Mouse (Mus musculus): ENCODE measurements around the gene Usp15. TPM values are rescaled to one million over a fixed set of nuclear protein-coding genes. Genes with fewer than 3 reads are reported as not detected.

Gene Usp15
- polyA plus RNA-seq, 1 experiment: 110 TPM

DNA sequence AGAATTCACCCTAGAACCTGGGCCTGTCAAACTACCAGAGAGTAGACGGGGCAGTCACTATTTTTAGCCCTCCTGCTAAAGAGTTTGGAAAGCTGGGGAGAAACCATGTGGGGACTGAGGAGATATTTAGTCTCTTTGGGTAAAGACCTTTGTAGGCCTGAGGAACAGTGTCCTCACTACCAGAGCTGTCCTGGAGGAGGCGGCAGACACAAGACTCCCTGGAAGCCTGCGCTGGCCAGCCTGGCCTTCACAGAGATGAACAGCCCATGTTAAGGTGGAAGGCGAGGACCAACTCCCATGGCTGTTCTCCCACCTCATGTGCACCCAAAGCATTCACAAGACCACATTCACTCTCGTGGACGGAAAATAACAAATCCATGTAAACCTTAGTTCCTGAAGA is 5.8 kb downstream of the Usp15 start:
- Histone ChIP-seq H3K4me1 (ENCODE audit: control insufficient read depth, insufficient read depth, low read length) (peaks cover 13% of the 10 kb centered on the region), H3K27ac (ENCODE audit: control insufficient read depth, insufficient read depth, low read depth, low read length, poor library complexity) (no peak overlapping the region), H3K4me3 (replicated peaks; ENCODE audit: control insufficient read depth, low read depth, low read length) (no peak overlapping the region)
- TF ChIP-seq CTCF (IDR thresholded peaks at IDR 0.05; ENCODE audit: control insufficient read depth, insufficient read depth, low read length) (peak; percentile 18; the same call in 1 of the 2 replicates), POLR2A (IDR thresholded peaks at IDR 0.05; ENCODE audit: borderline replicate concordance, control insufficient read depth, low read depth, low read length) (no peak)
- WGBS: 61% methylated on average over 6 of the region's 6 CpGs

DNA sequence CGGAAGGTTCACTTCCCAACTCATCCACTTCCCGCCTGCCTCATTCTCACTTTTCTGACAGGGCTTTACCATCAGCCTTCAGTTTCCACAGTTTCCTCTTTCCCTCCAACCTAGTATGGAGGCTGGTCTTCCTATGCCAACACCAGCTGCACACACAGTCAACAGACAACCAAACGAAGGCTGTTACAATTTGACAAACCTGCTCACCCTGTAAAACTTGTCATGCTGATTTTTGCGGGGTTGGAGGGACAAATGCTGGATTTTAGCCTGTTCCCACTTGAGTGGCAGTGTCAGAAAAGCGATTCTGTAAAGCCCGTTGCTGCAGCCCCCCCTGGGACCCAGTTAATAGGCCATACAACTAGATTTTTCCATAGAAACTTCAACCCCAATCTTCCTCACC is 9.5 kb downstream of the Usp15 start:
- WGBS: 42% methylated on average over 6 of the region's 6 CpGs
- no peak overlapping the region for H3K27ac ChIP-seq (ENCODE audit: control insufficient read depth, insufficient read depth, low read depth, low read length, poor library complexity)
- TF ChIP-seq POLR2A (IDR thresholded peaks at IDR 0.05; ENCODE audit: borderline replicate concordance, control insufficient read depth, low read depth, low read length) (no peak), CTCF (IDR thresholded peaks at IDR 0.05; ENCODE audit: control insufficient read depth, insufficient read depth, low read length) (no peak)
- H3K4me1 ChIP-seq (ENCODE audit: control insufficient read depth, insufficient read depth, low read length): peaks cover 20% of the 10 kb centered on the region
- no peak overlapping the region for H3K4me3 ChIP-seq (replicated peaks; ENCODE audit: control insufficient read depth, low read depth, low read length)

DNA sequence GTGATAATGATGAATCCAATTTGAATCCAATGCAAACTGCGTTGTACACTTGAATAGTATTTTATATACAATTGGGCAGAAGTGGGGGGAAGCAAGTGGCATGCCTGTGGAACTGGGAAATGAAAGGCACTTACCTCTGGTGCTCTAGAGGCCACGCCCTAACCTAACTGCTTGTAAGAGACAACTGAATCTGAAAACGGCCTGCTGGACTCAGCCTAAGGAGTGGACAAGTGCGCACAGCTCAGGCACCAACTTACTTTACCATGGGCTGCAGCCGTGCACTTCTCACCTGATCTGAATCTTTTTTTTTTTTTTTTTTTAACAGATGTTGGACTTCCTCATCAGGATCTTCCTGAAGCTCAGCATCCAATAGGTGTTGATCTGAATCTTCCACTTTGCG is 10.9 kb downstream of the Usp15 start:
- no peak overlapping the region for H3K27ac ChIP-seq (ENCODE audit: control insufficient read depth, insufficient read depth, low read depth, low read length, poor library complexity)
- H3K4me3 ChIP-seq (replicated peaks; ENCODE audit: control insufficient read depth, low read depth, low read length): no peak overlapping the region
- WGBS: 62% methylated on average over 6 of the region's 6 CpGs
- TF ChIP-seq POLR2A (IDR thresholded peaks at IDR 0.05; ENCODE audit: borderline replicate concordance, control insufficient read depth, low read depth, low read length) (no peak), CTCF (IDR thresholded peaks at IDR 0.05; ENCODE audit: control insufficient read depth, insufficient read depth, low read length) (no peak)
- H3K4me1 ChIP-seq (ENCODE audit: control insufficient read depth, insufficient read depth, low read length): peaks cover 15% of the 10 kb centered on the region

DNA sequence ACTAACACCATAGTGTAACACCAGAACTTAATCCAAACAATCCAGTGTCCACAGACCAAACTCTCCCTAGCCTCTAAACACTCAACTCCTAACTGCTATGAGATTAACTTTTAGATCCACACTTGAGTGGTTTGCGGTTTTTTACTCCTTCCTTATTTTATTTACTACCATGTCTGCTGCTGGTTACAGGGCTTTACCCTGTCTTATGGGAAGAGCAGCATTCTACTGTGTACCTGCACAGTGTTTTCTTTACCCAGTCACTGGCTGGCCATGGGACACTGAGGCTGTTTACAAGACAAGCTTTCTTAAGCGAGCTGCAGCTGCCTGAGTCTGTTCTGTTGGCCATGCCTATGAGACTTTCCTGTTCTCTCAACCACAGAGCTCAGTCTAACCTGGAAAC is 13.1 kb downstream of the Usp15 start:
- Histone ChIP-seq H3K27ac (ENCODE audit: control insufficient read depth, insufficient read depth, low read depth, low read length, poor library complexity) (no peak overlapping the region), H3K4me3 (replicated peaks; ENCODE audit: control insufficient read depth, low read depth, low read length) (no peak overlapping the region), H3K4me1 (ENCODE audit: control insufficient read depth, insufficient read depth, low read length) (peaks cover 13% of the 10 kb centered on the region)
- 2% methylated on average over 2 of the region's 2 CpGs for WGBS
- TF ChIP-seq CTCF (IDR thresholded peaks at IDR 0.05; ENCODE audit: control insufficient read depth, insufficient read depth, low read length) (no peak), POLR2A (IDR thresholded peaks at IDR 0.05; ENCODE audit: borderline replicate concordance, control insufficient read depth, low read depth, low read length) (no peak)

DNA sequence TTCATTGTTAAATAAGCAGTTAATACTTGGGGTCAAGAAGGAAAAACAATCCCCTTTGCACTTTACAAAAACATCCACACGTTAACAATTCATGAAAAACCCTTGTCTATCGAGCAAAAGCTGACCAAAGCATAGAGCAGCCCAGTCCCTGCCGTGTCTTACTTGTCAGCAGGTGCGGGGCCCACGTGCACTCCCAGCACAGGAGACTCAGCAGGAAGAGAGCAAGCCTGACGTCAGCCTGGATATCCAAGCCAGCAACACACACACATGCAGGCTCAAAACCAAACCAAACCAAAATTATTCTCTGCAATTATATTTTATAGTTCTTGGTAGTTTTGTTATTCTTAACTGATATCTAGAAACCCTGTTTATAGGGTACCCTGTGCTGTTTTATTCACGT is 13.6 kb downstream of the Usp15 start:
- Histone ChIP-seq H3K4me3 (replicated peaks; ENCODE audit: control insufficient read depth, low read depth, low read length) (no peak overlapping the region), H3K27ac (ENCODE audit: control insufficient read depth, insufficient read depth, low read depth, low read length, poor library complexity) (no peak overlapping the region), H3K4me1 (ENCODE audit: control insufficient read depth, insufficient read depth, low read length) (peaks cover 11% of the 10 kb centered on the region)
- WGBS: 14% methylated on average over 7 of the region's 7 CpGs
- TF ChIP-seq CTCF (IDR thresholded peaks at IDR 0.05; ENCODE audit: control insufficient read depth, insufficient read depth, low read length) (no peak), POLR2A (IDR thresholded peaks at IDR 0.05; ENCODE audit: borderline replicate concordance, control insufficient read depth, low read depth, low read length) (no peak; the same call in 1 of the 2 replicates)

DNA sequence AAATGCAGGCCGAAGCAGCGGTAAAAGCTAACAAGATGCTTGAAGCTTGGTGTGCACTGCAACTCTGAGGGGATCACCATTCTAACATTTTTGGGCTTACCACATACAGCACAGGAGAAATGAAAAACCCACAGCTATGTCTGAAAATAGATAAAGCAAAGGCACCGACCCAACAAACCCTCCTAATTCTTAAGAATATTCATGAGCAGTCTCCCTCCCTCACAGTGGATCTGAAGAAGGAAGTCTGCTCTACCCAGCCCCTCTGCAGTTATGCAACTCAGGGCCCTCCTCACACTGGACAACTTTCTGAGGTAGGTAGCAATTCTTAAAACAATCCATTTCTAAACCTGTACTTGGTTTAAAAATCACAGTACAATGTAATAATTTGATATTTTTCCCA is 14.4 kb downstream of the Usp15 start:
- TF ChIP-seq POLR2A (IDR thresholded peaks at IDR 0.05; ENCODE audit: borderline replicate concordance, control insufficient read depth, low read depth, low read length): no peak
- TF ChIP-seq CTCF (IDR thresholded peaks at IDR 0.05; ENCODE audit: control insufficient read depth, insufficient read depth, low read length): no peak
- WGBS: 56% methylated on average over 3 of the region's 3 CpGs
- Histone ChIP-seq H3K4me1 (ENCODE audit: control insufficient read depth, insufficient read depth, low read length) (peaks cover 11% of the 10 kb centered on the region), H3K27ac (ENCODE audit: control insufficient read depth, insufficient read depth, low read depth, low read length, poor library complexity) (no peak overlapping the region), H3K4me3 (replicated peaks; ENCODE audit: control insufficient read depth, low read depth, low read length) (no peak overlapping the region)

DNA sequence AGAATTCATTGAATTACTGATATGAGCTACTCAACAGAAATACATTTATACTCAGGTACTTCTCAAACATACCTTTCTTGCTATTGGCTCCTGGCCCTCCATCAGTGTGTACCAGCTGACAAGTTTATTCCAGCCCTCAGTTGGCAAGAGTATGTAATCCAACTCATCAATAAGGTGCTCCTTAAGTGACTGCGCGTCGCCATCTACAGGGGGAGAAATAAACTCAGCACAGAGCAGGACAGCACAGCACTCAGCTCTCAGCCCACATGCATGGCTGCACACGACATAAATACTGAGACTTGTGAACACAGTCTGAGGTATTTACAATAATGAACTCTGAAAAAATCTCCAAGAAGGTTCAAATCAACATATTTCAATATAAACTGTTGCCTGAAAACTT is 21.0 kb downstream of the Usp15 start:
- Histone ChIP-seq H3K4me3 (replicated peaks; ENCODE audit: control insufficient read depth, low read depth, low read length) (no peak overlapping the region), H3K27ac (ENCODE audit: control insufficient read depth, insufficient read depth, low read depth, low read length, poor library complexity) (no peak overlapping the region), H3K4me1 (ENCODE audit: control insufficient read depth, insufficient read depth, low read length) (no peaks in the 10 kb centered on the region)
- TF ChIP-seq POLR2A (IDR thresholded peaks at IDR 0.05; ENCODE audit: borderline replicate concordance, control insufficient read depth, low read depth, low read length) (no peak), CTCF (IDR thresholded peaks at IDR 0.05; ENCODE audit: control insufficient read depth, insufficient read depth, low read length) (peak; percentile 60)
- WGBS: 84% methylated on average over 4 of the region's 4 CpGs

DNA sequence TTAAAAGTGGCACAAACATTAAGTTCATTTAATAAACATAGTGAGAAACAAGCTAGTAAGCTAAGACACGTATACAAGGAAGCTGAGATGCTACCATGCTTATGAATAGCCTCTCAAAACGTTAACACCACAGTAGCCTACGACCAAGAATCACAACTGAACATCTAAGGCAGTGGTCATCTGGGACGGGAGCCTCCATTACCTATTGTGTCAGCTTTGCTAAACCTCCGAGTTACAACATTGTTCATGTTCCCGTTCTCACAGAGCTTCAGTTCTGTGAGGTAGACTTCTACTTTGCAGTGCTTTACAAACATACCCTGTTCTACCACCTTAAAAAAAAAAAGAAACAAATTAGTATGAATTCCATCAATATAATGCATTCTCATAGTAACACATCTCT is 25.9 kb downstream of the Usp15 start:
- TF ChIP-seq POLR2A (IDR thresholded peaks at IDR 0.05; ENCODE audit: borderline replicate concordance, control insufficient read depth, low read depth, low read length): no peak
- no peak for TF ChIP-seq CTCF (IDR thresholded peaks at IDR 0.05; ENCODE audit: control insufficient read depth, insufficient read depth, low read length)
- Histone ChIP-seq H3K27ac (ENCODE audit: control insufficient read depth, insufficient read depth, low read depth, low read length, poor library complexity) (no peak overlapping the region), H3K4me3 (replicated peaks; ENCODE audit: control insufficient read depth, low read depth, low read length) (no peak overlapping the region), H3K4me1 (ENCODE audit: control insufficient read depth, insufficient read depth, low read length) (no peaks in the 10 kb centered on the region)
- 64% methylated on average over 6 of the region's 6 CpGs for WGBS

DNA sequence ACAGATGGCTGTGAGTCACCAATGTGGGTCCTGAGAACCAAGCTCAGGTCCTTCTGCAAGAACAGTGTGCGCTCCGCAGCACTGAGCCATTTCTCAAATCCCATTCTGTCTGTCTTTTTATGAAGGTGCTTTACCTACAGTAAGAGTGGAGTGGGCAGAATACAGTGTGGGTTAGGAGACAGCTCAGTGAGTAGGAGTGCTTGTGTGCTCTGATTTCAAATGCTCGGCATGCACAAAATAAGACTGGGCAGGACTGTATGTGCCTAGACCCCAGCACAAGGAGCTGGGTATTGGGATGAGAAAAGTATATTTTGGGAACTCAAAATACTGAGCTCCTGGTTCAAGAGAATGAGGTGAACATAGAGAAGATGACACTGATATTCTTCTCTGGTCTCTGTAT is 31.3 kb downstream of the Usp15 start:
- WGBS: 99% methylated on average over 3 of the region's 3 CpGs
- no peak overlapping the region for H3K27ac ChIP-seq (ENCODE audit: control insufficient read depth, insufficient read depth, low read depth, low read length, poor library complexity)
- TF ChIP-seq CTCF (IDR thresholded peaks at IDR 0.05; ENCODE audit: control insufficient read depth, insufficient read depth, low read length) (no peak), POLR2A (IDR thresholded peaks at IDR 0.05; ENCODE audit: borderline replicate concordance, control insufficient read depth, low read depth, low read length) (no peak)
- H3K4me1 ChIP-seq (ENCODE audit: control insufficient read depth, insufficient read depth, low read length): no peaks in the 10 kb centered on the region
- no peak overlapping the region for H3K4me3 ChIP-seq (replicated peaks; ENCODE audit: control insufficient read depth, low read depth, low read length)

All from bone marrow, adult 2 months (tissue).